Mouse (Mus musculus) left cerebral cortex, postnatal 25 days (tissue): ENCODE measurements around the gene Nfam1. TPM values are rescaled to one million over a fixed set of nuclear protein-coding genes. Genes with fewer than 3 reads are reported as not detected.
A peak's percentile ranks its signal among the peaks of the same experiment; 100 is the strongest.

Source experiments
- DNase-seq, 2 experiments: peaks; one replicate each; pipeline ENCODE4 v3.0.0; 2022; ENCODE audit warnings: low spot score in 2 of 2, mixed read lengths in 1 of 2
- intact Hi-C: fragments of 180-260 bp; cut with DNase I; formaldehyde crosslinking; loops from one replicate; pipeline ENCODE4 v1.15.1; 2025
- total RNA-seq, 2 experiments: library from RNA; stranded (reverse); gene quantifications; 2 replicates each; pipeline ENCODE4 v1.2.3; 2021

Nfam1 gene
- total RNA-seq, 2 experiments from 2014 or later: 2.0 to 2.8 TPM

DNA sequence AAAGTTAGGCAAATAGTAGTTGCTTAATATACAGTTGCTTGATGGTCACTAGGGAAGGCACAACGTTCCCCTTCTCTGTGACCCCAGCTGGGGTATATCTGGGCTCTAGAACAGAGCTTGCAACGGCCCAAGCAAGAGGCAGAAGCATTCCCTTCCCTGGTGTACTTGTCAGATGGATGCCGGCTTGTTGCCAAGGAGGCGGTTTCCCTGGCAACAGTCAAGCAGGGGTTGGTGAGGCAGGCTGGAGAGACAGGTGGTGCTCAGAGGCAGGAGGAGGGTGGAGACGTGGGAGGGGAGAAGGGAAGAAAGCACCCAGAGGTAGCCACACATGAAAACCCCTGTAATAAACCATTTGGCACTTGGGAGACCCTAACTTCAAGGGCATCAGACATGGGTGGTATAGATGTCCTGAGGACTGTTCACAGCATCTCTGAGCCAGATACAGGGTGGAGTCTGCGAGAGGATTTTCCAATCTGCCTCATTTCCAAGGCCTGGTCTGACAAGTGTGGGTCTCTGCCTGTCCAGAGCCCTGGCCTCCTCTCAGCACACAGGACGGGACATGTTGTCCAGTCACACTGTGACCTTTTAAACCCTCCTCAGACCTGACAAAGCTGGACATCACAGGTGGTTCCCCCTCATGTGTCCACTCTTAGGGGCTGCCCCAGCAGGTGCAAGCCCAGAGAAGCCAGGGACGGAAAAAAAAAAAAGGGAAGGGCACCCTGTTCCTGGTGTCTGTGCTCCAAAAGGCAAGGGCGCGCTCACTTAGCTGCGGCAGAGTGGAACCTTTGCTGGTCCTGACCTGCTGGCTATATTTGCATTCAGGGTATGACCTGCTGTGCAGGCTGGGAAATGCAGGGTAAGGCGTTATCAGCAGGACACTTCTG is 30.2 kb downstream of the Nfam1 start:
- peak; percentile 90 to 97 for DNase-seq
- intact Hi-C loops: no loop called here

DNA sequence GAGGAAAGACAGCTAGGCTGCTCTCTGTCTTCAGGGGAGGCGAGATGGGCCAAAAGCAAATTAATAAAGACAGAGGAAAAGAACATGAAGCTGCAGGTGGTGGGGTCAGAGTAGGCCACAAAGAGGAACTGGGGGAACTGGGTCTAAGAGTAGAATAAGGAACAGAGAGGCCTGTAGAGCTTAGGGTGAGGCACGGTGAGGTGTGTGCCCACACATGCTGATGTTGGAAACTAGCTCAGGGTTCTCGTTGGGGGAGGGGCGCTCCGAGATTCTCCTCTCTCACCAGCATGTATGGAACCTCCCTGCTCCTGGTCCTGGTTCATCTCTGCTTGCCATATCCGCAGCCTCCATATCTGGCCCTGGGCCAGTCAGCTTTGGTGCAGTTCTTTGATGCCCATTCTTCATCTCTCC is 34.3 kb downstream of the Nfam1 start:
- intact Hi-C loops: no loop called here
- peak in 1 of 2 experiments; percentile 20 for DNase-seq

DNA sequence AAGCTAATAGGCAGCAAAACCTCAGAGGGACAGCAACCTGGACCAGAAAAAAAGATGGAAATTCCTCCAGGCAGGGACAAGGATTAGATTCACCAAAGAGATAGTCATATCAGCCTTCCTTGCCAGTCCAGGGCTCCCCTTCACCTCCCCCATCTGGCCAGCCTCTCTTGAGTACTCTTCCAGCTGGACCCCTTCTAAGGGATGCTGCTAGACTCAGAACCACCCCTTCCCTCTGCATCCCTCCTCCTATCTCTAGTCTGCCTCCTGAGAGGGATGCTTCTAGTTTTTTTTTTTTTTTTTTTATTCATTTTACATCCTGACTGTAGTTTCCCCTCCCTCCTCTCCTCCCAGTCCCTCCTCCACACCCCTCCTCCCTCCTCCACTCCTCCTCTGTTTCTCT is 36.7 kb downstream of the Nfam1 start:
- intact Hi-C loops: no loop called here

DNA sequence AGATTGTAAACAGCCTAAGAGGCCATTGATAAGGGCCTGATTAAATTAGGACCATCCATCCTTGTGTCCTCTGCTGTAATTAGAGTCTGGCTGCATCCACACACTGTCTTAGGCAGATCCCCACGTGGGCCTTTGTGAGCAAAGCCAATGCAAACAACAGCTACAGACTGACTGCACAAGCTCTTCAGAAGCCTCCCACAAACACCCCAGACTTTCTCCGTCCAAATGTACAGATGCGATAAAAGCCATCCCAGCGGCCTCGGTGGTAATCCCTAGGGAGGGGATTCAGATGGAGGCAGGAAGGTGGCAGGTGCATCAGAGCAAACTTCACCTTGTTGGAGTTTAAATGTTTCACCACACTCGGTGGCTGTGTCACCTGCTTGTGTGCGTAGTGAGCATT is 37.9 kb downstream of the Nfam1 start:
- intact Hi-C loops: no loop called here
- peak in 1 of 2 experiments; percentile 70 for DNase-seq

More for the DNA sequence above, 36.7 kb downstream of the Nfam1 start:
- DNase-seq: no peak

DNA sequence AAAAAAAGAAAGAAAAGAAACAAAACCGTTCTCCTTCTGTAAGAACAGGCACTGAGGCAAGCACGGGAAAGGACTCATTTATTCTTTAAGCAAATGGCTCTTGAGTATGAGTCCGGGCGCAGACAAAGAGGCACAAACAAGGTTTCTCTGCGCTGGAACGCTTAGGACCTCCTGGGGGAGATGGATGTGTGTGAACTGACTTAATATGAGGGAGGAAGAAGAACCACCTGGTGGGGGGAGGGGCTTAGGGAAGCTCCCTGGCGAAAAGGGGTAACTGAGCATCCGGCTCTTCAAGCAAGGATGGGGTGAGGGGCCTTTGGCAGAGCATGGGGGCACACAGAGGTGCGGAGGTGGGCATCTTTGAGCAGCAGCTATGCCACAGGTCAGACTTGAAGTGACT is 40.2 kb downstream of the Nfam1 start:
- DNase-seq: no peak
- intact Hi-C loops: no loop called here

DNA sequence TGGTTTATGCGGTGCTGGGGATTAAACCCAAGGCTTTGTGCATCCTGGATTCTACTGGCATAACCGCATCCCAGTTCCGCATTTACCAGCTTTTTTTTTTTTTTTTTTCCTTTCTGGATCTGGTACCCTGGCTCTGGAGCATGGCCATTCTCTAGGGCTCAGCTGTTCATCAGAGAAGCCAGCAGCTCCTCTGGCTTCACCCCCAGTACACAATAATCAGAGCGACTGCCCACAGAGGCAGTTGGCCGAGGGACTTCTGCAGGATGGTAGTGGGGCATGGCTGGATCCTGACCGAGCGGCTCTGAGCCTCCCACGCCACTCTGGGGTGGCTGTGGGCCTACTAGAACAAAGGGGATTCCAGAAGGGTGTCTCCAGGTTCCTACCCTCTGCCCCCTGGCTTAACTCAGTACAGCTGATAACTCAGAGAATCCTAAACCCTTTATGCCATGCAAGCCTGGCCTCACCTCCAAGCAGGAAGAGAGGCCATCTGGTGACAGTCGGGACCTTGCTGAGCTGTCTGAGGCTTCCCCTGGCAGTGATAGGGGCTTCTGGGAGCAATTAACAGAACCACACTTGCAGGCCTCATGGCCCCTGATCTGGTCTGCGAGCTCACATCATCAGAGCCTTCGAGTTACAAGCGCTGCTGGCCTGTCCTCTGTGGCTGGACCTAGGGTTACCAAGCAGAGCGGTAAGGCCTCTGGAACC is 40.9 kb downstream of the Nfam1 start:
- intact Hi-C loops: no loop called here
- DNase-seq: no peak

DNA sequence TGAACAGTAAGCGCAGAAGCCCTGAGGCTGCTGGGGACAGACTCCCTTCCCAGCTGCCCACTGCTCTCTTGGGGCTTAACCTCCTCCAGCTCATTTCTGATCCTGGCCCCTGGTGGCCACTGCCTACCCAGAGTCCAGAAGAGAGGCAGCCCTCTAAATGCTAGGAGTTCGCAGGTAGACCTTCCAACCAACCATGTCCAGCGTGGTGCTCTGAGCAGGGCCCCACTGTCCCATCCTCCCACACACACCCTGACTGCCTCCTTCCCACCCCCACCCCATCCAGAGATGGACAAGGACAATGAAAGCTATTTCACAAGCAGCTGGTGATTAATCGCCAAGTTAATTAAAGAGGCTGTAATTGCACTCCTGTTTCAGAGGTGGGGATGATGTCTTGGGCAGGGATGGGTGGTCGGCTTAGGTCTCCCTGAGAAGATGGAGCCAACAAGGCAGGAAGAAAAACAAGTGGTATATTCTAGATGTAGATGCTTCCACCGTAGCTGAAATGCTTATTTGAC is 43.9 kb downstream of the Nfam1 start:
- intact Hi-C loops: no loop called here
- no peak for DNase-seq

GRCm38 (mm10) chr15:82987732-82988112 is 45.4 kb downstream of the Nfam1 start, which contains the start of gene Tcf20:
Gene Tcf20, minus strand, starts transcription at chr15:82987872.
- DNase-seq: peak; percentile 91 to 96
- intact Hi-C loops: no loop called here

DNA sequence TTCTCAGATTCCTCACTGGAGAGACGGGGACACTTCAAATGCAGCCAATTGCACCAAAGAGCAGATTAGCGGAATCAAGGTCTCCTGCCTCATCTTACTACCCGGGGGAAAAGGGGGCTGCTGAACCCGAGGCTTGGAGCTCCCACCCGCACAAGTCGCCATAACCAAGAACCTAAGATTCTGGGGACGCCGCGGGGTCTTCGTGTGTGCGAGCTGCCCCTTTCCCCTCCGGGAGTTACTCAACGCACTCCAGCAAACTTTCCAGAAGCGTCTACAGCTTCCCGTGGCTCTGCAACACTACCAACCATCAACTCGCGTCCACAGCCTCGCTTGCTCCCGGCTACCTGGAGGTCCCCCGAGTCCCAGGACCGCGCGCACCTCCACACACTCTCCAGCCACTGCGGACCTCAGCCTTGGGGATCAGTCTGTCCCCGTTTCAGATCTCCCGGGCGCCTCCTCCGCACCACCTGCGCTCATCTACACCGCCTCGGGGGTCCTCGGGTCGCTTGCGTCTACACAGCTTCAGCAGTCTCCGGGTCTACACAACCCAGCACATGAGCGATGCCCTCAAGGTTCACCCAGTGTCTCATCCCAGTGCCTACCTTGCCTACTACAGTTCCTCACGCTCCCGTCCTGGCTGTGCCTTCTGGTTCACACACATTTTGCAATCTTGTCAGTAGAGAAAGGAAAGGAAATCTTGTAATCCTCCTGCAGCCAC is 45.9 kb downstream of the Nfam1 start:
- DNase-seq: no peak
- intact Hi-C loops: no loop called here

GRCm38 (mm10) chr15:82984574-82984973 is 48.5 kb downstream of the Nfam1 start:
- no peak for DNase-seq
- intact Hi-C loops: no loop called here

DNA sequence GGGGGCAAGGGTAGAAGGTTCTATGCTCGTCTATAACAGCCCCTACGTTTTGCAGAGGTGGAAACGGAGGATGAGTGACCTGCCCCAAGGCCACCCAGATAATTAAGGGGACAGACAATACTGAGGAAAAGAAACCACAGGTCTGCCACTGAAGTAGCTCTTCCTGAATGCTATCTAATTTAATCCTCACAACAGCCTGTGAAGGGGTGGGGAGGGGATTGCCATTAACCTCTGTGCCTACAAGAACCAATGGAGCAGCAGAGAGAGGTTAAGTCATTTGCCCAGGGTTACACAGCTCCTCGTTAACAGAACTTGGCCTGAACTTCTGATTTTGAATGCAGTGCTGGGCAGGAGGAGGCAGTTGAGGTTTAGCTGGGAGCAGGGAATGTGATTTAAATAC is 49.0 kb downstream of the Nfam1 start:
- intact Hi-C loops: no loop called here
- no peak for DNase-seq

- peak in 1 of 2 experiments; percentile 28 for DNase-seq
- intact Hi-C loops: no loop called here
Observed at GRCm38 (mm10) chr15:82983416-82984026, 49.6 kb downstream of the Nfam1 start.

GRCm38 (mm10) chr15:82982724-82983415 is 50.2 kb downstream of the Nfam1 start:
- intact Hi-C loops: no loop called here
- DNase-seq: no peak

DNA sequence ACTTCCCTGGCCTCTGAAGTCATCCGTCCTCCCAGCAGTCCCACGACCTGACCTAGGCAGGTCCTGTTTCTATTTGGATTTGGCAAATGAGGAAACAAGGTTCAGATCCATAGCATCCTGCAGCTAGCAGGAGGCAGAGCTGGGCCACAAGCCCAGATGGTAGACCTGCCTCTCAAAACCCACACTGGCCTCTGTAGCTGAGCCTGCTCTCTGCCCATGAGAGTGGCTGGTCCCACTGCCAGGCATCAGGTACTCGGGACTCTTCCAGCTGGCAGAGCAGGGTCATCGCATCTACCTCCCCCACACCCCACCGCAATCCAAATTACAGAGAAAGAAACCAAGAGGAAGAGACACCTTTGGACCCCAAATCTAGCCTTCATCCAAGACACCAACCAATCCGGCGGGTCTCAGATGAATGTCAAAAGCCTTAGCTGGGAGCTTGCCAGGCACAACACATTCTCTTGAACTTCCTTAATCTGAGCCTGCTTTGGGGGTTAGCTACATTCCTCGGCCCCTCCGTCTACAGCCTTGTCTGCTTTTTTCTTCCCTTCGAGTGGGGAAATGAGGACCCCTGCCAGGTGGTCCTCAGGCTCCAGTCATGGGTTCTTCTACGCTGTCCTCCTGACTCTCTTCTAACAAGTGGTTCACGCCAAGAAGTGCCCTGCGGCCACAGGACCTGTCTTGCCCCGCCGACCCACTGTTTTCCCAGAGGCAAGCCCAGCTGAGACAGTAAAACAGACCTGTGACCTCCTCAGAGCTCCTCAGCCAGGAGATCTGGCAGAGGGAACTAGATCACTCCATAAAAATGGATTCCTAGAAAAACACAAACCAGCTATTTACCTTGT is 51.2 kb downstream of the Nfam1 start:
- DNase-seq: no peak
- intact Hi-C loops: no loop called here

DNA sequence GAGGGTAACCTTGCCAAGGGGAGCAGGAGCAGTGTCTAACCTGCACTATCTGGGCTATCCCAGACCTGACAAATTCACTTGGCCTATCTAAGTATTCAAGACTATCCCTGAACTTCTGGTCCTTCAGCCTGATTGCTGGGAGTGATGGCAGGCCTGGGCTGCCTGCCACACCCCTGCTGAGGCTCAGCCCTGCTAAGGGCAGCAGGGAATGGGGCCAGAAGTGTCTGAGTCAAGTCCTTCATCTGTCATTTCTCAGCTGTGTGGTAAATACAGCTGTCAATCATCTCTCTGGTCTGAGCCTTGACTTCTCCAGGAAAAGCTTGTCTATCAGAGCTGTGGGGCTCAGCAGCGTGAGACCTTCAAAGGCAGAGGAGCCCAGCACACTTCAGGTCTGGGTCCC is 53.6 kb downstream of the Nfam1 start:
- no peak for DNase-seq
- intact Hi-C loops: no loop called here

GRCm38 (mm10) chr15:82974471-82974870 is 58.6 kb downstream of the Nfam1 start:
- DNase-seq: no peak
- intact Hi-C loops: no loop called here

DNA sequence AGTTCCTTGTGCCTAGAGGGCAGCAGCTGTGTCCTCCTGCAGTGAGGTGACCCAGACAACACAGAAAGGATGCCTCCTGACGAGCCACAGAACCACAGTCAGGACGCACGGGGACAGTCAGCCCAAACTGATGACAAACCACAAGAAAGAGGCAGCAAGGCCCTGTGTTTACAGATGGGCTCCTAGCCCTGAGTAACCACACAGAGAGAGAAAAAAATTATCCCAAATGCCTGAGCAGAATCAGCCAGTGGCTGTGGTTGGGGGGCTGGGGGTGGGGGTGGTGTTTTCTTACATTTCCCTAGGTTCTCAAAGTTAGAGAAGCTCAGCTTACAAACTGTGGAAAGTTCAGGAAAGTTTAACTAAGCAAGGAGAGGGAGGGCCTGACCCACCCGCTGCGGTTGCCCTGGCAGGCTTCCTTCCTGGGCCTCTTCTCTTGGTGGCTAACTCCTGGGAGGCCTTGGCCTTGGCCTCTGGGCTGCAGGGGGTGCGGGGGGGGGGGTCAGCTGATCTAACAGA is 63.8 kb downstream of the Nfam1 start:
- DNase-seq: no peak
- intact Hi-C loops: no loop called here

DNA sequence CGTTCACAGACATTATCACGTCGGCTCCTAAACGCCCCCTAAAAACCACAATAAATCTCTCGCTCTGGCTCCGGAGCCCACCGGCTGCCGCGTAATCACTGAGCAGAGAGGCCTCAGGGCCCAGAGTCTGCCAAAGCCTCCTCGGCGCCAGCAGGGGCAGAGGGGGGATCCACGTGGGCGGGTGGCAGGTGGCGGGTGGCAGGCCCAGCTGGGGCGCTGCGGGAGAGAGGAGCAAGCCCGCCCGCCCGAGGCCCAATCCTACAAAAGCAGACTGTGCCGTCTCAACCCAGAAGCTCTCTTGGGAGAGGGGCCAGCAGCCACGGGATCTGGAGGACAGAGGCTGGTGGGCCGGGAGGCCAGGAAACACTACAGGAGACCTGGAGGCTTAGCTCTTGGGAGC is 64.7 kb downstream of the Nfam1 start:
- no peak for DNase-seq
- intact Hi-C loops: no loop called here
